Mouse (Mus musculus): ENCODE measurements at regions not wholly inside any gene's neighbourhood (a gene's known extent, or its start where the extent isn't known, plus 50 kb on each side); places are given as distances from the start of the nearest gene placed in this dataset.

- in situ Hi-C loops (cut with MboI, MseI), result loop anchor here (5.0 kb wide), 1 partner anchor 81 kb away; no protein-coding TSS in a partner anchor
Measured at GRCm38 (mm10) chr1:52305679-52306632, 72.9 kb upstream of the Gls start.

- in situ Hi-C loops (cut with MboI, MseI), result no loop called here
Measured at GRCm38 (mm10) chr1:52302557-52302956, 69.5 kb upstream of the Gls start.

GRCm38 (mm10) chr1:52301266-52301665, 68.2 kb upstream of the Gls start:
- in situ Hi-C loops (cut with MboI, MseI), result no loop called here

- in situ Hi-C loops (cut with MboI, MseI), result no loop called here
Measured at GRCm38 (mm10) chr1:52299559-52299958, 66.5 kb upstream of the Gls start.

- in situ Hi-C loops (cut with MboI, MseI), result no loop called here
Measured at GRCm38 (mm10) chr1:52298336-52298735, 65.3 kb upstream of the Gls start.

- in situ Hi-C loops (cut with MboI, MseI), result no loop called here
Measured at GRCm38 (mm10) chr1:52296178-52296577, 63.1 kb upstream of the Gls start.

- in situ Hi-C loops (cut with MboI, MseI), result no loop called here
Measured at GRCm38 (mm10) chr1:52294521-52294920, 61.5 kb upstream of the Gls start.

- in situ Hi-C loops (cut with MboI, MseI), result no loop called here
Measured at GRCm38 (mm10) chr1:52293393-52294099, 60.5 kb upstream of the Gls start.
